Mouse (Mus musculus): ENCODE measurements around the gene St13.

DNA sequence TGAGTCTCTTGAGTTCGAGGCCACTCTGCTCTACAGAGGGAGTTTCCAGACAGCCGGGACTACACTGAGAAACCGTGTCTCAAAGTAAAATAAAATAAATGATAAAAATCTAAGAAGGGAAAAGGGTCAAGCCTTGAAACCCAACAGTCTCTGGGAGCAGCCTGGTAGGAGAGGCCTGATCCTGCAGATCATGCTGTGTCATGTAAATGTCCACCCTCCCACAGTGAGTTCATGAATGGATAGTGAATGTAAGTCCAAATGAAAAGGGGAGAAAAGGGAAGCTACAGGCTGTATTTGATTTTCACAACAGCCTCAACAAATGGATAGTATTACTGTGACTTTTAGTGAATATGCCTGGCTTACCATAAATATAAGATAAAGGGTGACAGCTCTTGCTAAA, 25.4 kb upstream of the St13 start:
- TF ChIP-seq CTCF (IDR thresholded peaks at IDR 0.05): no peak
- no peak for TF ChIP-seq EP300 (IDR thresholded peaks at IDR 0.05)

Data from lung, postnatal 0 days (tissue).